Mouse (Mus musculus): ENCODE results near the gene Usf3.

GRCm38 (mm10) chr16:44140186-44140787 is 32.8 kb upstream of the Usf3 start:
- TF ChIP-seq CTCF (IDR thresholded peaks at IDR 0.05; ENCODE audit: extremely low read depth, insufficient read depth, insufficient read length, insufficient replicate concordance) (no peak), POLR2A (IDR thresholded peaks at IDR 0.05; ENCODE audit: low read depth, low read length) (0 out of 2 replicates have a peak, but pooled peaks have one; percentile 6)
